Mouse (Mus musculus) heart, postnatal 0 days (tissue): ENCODE results near the gene Ggcx.

Experiments used
- CTCF ChIP-seq: IDR thresholded peaks from 2 replicates; pipeline ENCODE4 v1.5.1; 2016; ENCODE audit warnings: antibody characterized with exemption, control low read depth, low read depth
- EP300 ChIP-seq: IDR thresholded peaks from 2 replicates; pipeline ENCODE4 v1.6.1; 2016; ENCODE audit warnings: antibody characterized with exemption, low read depth

DNA sequence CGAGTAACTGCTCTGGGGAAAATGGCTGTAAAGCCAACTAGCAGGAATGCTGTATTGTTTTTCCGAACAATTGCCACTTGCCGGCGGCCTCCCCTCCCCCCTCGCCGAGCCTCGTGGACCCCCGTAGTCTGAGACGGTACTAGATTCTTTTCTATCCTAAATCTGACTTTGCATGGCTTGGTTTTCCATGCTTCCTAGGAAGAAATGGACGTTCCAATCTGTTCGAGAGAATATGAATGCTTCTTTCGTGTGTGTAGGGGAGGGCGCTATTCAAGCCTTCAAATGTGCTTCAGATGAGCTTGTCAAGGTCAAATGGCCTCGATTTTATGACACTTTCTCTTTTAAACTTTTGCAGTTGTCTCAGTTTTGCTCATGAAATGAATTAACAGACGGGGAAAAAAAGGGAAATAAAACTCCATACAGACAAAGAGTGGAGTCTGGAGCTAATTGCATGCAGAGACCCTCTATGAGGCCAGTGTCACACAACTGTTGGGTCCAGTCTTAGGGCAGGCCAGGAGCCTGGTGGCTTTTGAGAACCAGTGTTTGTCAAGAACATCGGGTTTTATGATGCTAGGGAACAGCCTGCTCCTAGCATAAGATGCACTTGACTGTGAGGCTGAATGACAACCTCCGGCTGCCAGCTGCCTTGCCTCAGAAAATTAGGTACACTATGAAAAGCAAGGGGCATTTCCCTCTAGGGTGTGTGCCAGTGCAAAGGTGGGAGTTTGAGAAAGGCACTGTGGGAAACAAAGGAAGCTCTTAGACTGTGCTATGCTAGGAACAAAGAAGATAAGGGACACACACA, 26.3 kb downstream of the Ggcx start:
- TF ChIP-seq CTCF: no peak
- no peak for TF ChIP-seq EP300
